Mouse (Mus musculus): ENCODE results near the gene Arhgef25.

GRCm38 (mm10) chr10:127187371-127188078, 2.4 kb downstream of the Arhgef25 start:
- TF ChIP-seq CTCF (IDR thresholded peaks at IDR 0.05; ENCODE audit: low read depth, low read length) (no peak), POLR2A (IDR thresholded peaks at IDR 0.05; ENCODE audit: borderline replicate concordance, low read depth, low read length) (no peak)

Measured in bone marrow macrophage, adult 2 months (primary cell).